Mouse (Mus musculus) adrenal gland, postnatal 14 days (tissue): ENCODE measurements at regions not wholly inside any gene's neighbourhood (a gene's known extent, or its start where the extent isn't known, plus 50 kb on each side); places are given as distances from the start of the nearest gene placed in this dataset.
A peak's percentile ranks its signal among the peaks of the same experiment; 100 is the strongest.

Source experiments
- DNase-seq: peaks from one replicate; pipeline ENCODE4 v3.0.0; 2021; ENCODE audit warnings: mixed read lengths

GRCm38 (mm10) chr16:85743022-85743421 lies 59.9 kb downstream of the Adamts1 start:
- no peak for DNase-seq

- DNase-seq: no peak
Measured at GRCm38 (mm10) chr16:85738606-85739195, 64.2 kb downstream of the Adamts1 start.

GRCm38 (mm10) chr16:85728026-85728425 lies 74.9 kb downstream of the Adamts1 start:
- no peak for DNase-seq

GRCm38 (mm10) chr16:85721968-85722367 lies 80.9 kb downstream of the Adamts1 start:
- no peak for DNase-seq

- no peak for DNase-seq
Measured at GRCm38 (mm10) chr16:85712291-85712690, 90.6 kb downstream of the Adamts1 start.

- DNase-seq: no peak
Measured at GRCm38 (mm10) chr16:85704254-85705020, 98.5 kb downstream of the Adamts1 start.

- DNase-seq: no peak
Measured at GRCm38 (mm10) chr16:85702889-85703480, 99.9 kb downstream of the Adamts1 start.

- DNase-seq: no peak
Measured at GRCm38 (mm10) chr16:85699329-85699728, 103.6 kb downstream of the Adamts1 start.

GRCm38 (mm10) chr16:85682721-85683120 lies 120.2 kb downstream of the Adamts1 start:
- no peak for DNase-seq

GRCm38 (mm10) chr16:85680351-85680750 lies 122.6 kb downstream of the Adamts1 start:
- no peak for DNase-seq

GRCm38 (mm10) chr16:85678781-85679180 lies 124.1 kb downstream of the Adamts1 start:
- peak; percentile 5 for DNase-seq

- DNase-seq: no peak
Measured at GRCm38 (mm10) chr16:85678228-85678627, 124.7 kb downstream of the Adamts1 start.

- DNase-seq: peak; percentile 55
Measured at GRCm38 (mm10) chr16:85677027-85677426, 123.8 kb upstream of the Cyyr1 start.

- DNase-seq: no peak
Measured at GRCm38 (mm10) chr16:85668767-85669166, 115.6 kb upstream of the Cyyr1 start.

- no peak for DNase-seq
Measured at GRCm38 (mm10) chr16:85667790-85668189, 114.6 kb upstream of the Cyyr1 start.

- no peak for DNase-seq
Measured at GRCm38 (mm10) chr16:85649516-85649915, 96.3 kb upstream of the Cyyr1 start.

GRCm38 (mm10) chr16:85640992-85641391 lies 87.8 kb upstream of the Cyyr1 start:
- DNase-seq: no peak

GRCm38 (mm10) chr16:85637079-85637478 lies 83.9 kb upstream of the Cyyr1 start:
- no peak for DNase-seq

- DNase-seq: no peak
Measured at GRCm38 (mm10) chr16:85629738-85630137, 76.5 kb upstream of the Cyyr1 start.

- no peak for DNase-seq
Measured at GRCm38 (mm10) chr16:85624505-85624904, 71.3 kb upstream of the Cyyr1 start.

- DNase-seq: no peak
Measured at GRCm38 (mm10) chr16:85604089-85604488, 50.9 kb upstream of the Cyyr1 start.
